Mouse (Mus musculus) kidney, postnatal 0 days (tissue): ENCODE data around the gene Pgap2. TPM values are rescaled to one million over a fixed set of nuclear protein-coding genes. Genes with fewer than 3 reads are reported as not detected.
A peak's percentile ranks its signal among the peaks of the same experiment; 100 is the strongest.

Source experiments
- ATAC-seq: fragments of 200-750 bp; cut with Nextera tagmentation; replicated peaks from 2 replicates; pipeline ENCODE4 v1.8.0; 2017; ENCODE audit warnings: low read depth, moderate number of reproducible peaks, moderate TSS enrichment, moderate library complexity; ENCODE audit not compliant: low FRiP score
- DNase-seq: peaks from one replicate; pipeline ENCODE4 v3.0.0-alpha.2; 2016; ENCODE audit warnings: low spot score
- H3K27ac ChIP-seq: fragments of 300-500 bp; sonication (generic); 2 replicates; pipeline ENCODE4 v1.5.1; 2014; ENCODE audit warnings: mild to moderate bottlenecking
- H3K27me3 ChIP-seq: fragments of 300-500 bp; sonication (generic); 2 replicates; pipeline ENCODE4 v1.6.1; 2014; ENCODE audit warnings: low read length, mixed read lengths; ENCODE audit not compliant: insufficient read depth
- H3K36me3 ChIP-seq: fragments of 300-500 bp; sonication (generic); 2 replicates; pipeline ENCODE4 v1.6.1; 2014; ENCODE audit warnings: low read length, mixed read lengths; ENCODE audit not compliant: insufficient read depth
- H3K4me1 ChIP-seq: fragments of 300-500 bp; sonication (generic); replicated peaks from 2 replicates; pipeline ENCODE4 v1.6.1; 2014; ENCODE audit warnings: antibody characterized with exemption, low read length, mixed read lengths; ENCODE audit not compliant: insufficient read depth
- H3K4me2 ChIP-seq: fragments of 300-500 bp; sonication (generic); 2 replicates; pipeline ENCODE4 v1.6.1; 2014; ENCODE audit warnings: mild to moderate bottlenecking, low read length, moderate library complexity, mixed read lengths
- H3K4me3 ChIP-seq: fragments of 300-500 bp; sonication (generic); replicated peaks from 2 replicates; pipeline ENCODE4 v1.5.1; 2014; ENCODE audit warnings: low read depth, low read length
- H3K9ac ChIP-seq: fragments of 300-500 bp; sonication (generic); 2 replicates; pipeline ENCODE4 v1.6.1; 2014; ENCODE audit warnings: low read depth, low read length
- H3K9me3 ChIP-seq: fragments of 300-500 bp; sonication (generic); replicated peaks from 2 replicates; pipeline ENCODE4 v1.6.1; 2016; ENCODE audit warnings: low read length, inconsistent platforms, mixed read lengths
- CTCF ChIP-seq: IDR thresholded peaks from 2 replicates; pipeline ENCODE4 v1.5.1; 2016; ENCODE audit warnings: antibody characterized with exemption, low read depth, mild to moderate bottlenecking, moderate library complexity
- whole genome bisulfite sequencing: fragments of 180-500 bp; shearing (Covaris S2); extraction: QIAGEN DNeasy Blood & Tissue Kit; methylation state at CpG from one replicate; pipeline ENCODE4 v1.1.7; 2014; 5-methylcytosine and 5-hydroxymethylcytosine counted together
- polyA plus RNA-seq: library from polyadenylated mRNA; unstranded; fragments of >200 nt; fragmentation: Nextera tagmentation; extraction: Ambion mirVana; gene quantifications from 2 replicates; pipeline ENCODE4 v1.2.1, GENCODE M21; 2015

Pgap2 gene
- polyA plus RNA-seq, 1 experiment from 2014 or later: 66.8 TPM

DNA sequence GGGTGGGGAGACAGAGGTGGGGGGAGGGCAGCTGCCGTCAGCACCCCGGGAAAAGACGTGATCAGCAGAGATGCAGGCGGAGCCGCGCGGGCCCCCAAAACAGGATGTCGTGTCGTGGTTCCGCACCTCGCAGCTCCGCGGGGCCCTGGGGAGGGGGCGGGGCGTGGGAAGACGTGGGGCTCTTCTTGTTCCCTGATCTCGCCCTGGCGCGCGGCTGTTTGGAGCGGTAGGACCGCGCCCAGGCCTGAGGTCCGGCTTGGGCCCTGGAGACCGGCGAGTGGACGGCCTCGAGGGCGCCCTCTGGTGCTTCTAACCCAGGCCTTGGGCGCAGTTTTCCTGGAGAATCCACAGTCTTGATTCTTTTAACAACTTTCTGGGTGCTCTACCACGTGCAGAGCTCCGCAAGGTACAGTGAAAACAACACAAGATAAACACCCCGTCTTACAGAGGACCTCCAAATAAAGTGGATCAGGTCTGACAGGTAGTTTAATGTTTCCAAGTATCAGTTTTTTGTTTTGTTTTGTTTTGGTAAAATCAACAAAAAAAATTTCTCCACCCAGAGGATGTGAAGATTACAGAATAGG is 40.7 kb downstream of the Pgap2 start:
- WGBS: under 1% methylated on average over 33 of the region's 33 CpGs
- Histone ChIP-seq H3K4me2 (peak overlapping the region; percentile 77), H3K9me3 (no peaks in the 10 kb centered on the region), H3K4me3 (peak overlapping the region; percentile 93), H3K9ac (peak overlapping the region; percentile 91), H3K27ac (peak overlapping the region; percentile 99), H3K4me1 (peaks cover 41% of the 10 kb centered on the region), H3K36me3 (no peaks in the 10 kb centered on the region), H3K27me3 (no peaks in the 10 kb centered on the region)
- DNase-seq (peak; percentile 95), ATAC-seq (peak; percentile 82)
- TF ChIP-seq CTCF: peak; percentile 83

GRCm38 (mm10) chr7:102253631-102254030 is 43.6 kb downstream of the Pgap2 start:
- DNase-seq (no peak), ATAC-seq (no peak)
- TF ChIP-seq CTCF: no peak
- H3K36me3 ChIP-seq: no peaks in the 10 kb centered on the region
- peaks cover 13% of the 10 kb centered on the region for H3K4me1 ChIP-seq
- no peak overlapping the region for H3K27ac ChIP-seq
- H3K9me3 ChIP-seq: no peaks in the 10 kb centered on the region
- WGBS: 86% methylated on average over 1 of the region's 1 CpGs
- H3K4me3 ChIP-seq: no peak overlapping the region
- no peak overlapping the region for H3K9ac ChIP-seq
- no peak overlapping the region for H3K4me2 ChIP-seq
- H3K27me3 ChIP-seq: no peaks in the 10 kb centered on the region

DNA sequence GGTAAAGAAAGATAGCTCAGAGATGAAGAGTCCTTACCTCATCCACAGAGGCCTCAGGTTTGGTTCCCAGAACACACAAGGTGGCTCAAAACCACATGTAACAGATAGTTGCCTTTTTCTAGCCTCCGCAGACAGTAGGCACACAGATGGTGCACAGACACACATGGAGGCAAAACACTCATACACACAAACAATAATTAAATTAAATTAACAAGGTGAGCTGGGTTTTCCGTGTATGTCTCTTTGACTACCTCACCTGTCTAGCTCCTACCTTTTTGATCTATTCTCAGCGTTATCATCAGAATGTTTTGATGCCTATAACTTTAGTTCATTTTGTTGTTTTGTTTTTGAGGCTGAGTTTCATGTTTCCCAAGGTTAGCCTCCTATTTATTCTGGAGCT is 45.9 kb downstream of the Pgap2 start, which contains the start of gene Rhog:
TSS of gene Rhog (minus strand) at position 101 of the 400 bp plus-strand sequence.
- Histone ChIP-seq H3K36me3 (no peaks in the 10 kb centered on the region), H3K4me3 (no peak within 1 kb of the TSS), H3K27ac (no peak within 1 kb of the TSS), H3K27me3 (no peaks in the 10 kb centered on the region), H3K4me1 (0 out of 2 replicates have a peak, but pooled peaks cover 5% of the 10 kb centered on the region), H3K4me2 (no peak within 1 kb of the TSS), H3K9ac (no peak within 1 kb of the TSS), H3K9me3 (no peaks in the 10 kb centered on the region)
- 85% methylated on average over 3 of the region's 3 CpGs for WGBS
- ATAC-seq (no peak), DNase-seq (no peak)
- TF ChIP-seq CTCF: no peak

GRCm38 (mm10) chr7:102256636-102257035 is 46.6 kb downstream of the Pgap2 start:
- WGBS: 66% methylated on average over 3 of the region's 3 CpGs
- Histone ChIP-seq H3K27me3 (no peaks in the 10 kb centered on the region), H3K4me1 (no peaks in the 10 kb centered on the region), H3K9ac (no peak overlapping the region), H3K36me3 (no peaks in the 10 kb centered on the region), H3K4me2 (no peak overlapping the region), H3K9me3 (no peaks in the 10 kb centered on the region), H3K4me3 (no peak overlapping the region), H3K27ac (no peak overlapping the region)
- no peak for TF ChIP-seq CTCF
- DNase-seq (no peak), ATAC-seq (no peak)

DNA sequence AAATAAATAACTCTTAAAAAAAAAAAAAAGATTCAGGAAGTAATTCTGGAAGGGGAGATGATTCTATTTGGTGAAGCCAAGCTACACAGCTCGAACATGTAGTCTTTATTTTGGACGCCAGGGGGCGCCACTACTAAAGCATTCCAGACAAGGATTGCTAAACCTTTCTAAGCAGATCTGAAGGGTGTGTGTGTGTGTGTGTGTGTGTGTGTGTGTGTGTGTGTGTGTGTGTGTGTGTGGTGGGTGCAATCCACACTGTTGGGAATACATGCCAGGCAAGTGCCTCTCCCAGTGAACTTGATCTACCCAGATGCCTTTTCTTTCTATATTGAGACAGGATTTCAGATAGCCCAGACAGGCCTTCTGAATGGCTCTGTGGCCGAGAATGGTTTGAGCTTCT is 48.2 kb downstream of the Pgap2 start:
- H3K27me3 ChIP-seq: no peaks in the 10 kb centered on the region
- no peak overlapping the region for H3K4me2 ChIP-seq
- H3K36me3 ChIP-seq: no peaks in the 10 kb centered on the region
- peak; percentile 90 for TF ChIP-seq CTCF
- H3K27ac ChIP-seq: no peak overlapping the region
- peak; percentile 64 for ATAC-seq
- H3K4me1 ChIP-seq: no peaks in the 10 kb centered on the region
- no peaks in the 10 kb centered on the region for H3K9me3 ChIP-seq
- 19% methylated on average over 4 of the region's 4 CpGs for WGBS
- no peak overlapping the region for H3K9ac ChIP-seq
- no peak overlapping the region for H3K4me3 ChIP-seq
- peak; percentile 80 for DNase-seq

GRCm38 (mm10) chr7:102258753-102259152 is 48.7 kb downstream of the Pgap2 start:
- Histone ChIP-seq H3K4me1 (no peaks in the 10 kb centered on the region), H3K27ac (no peak overlapping the region), H3K4me3 (no peak overlapping the region), H3K27me3 (no peaks in the 10 kb centered on the region), H3K4me2 (no peak overlapping the region), H3K36me3 (no peaks in the 10 kb centered on the region), H3K9ac (no peak overlapping the region), H3K9me3 (no peaks in the 10 kb centered on the region)
- WGBS: 62% methylated on average over 3 of the region's 3 CpGs
- DNase-seq: no peak
- no peak for TF ChIP-seq CTCF
- no peak for ATAC-seq
